Mouse (Mus musculus) kidney, adult 2 months (tissue): Measurements from ENCODE around the gene Prkcz.

Source experiments
- CTCF ChIP-seq: fragments of 200-500 bp; conservative IDR thresholded peaks from 2 replicates; pipeline ENCODE4 v1.5.1; 2011; ENCODE audit warnings: low read depth, mild to moderate bottlenecking, control low read depth, low read length, moderate library complexity, mixed read lengths; ENCODE audit not compliant: insufficient read depth, insufficient read length
- POLR2A ChIP-seq: fragments of 200-500 bp; IDR thresholded peaks from one replicate; pipeline ENCODE4 v1.6.1; 2011; ENCODE audit warnings: low read depth, low read length, control low read depth

GRCm38 (mm10) chr4:155220213-155221100 is 140.7 kb downstream of the Prkcz start:
- TF ChIP-seq CTCF (no peak), POLR2A (no peak)
